Comparison of ENCODE assay signal across 23 mouse cellular contexts in the genomic region with DNA sequence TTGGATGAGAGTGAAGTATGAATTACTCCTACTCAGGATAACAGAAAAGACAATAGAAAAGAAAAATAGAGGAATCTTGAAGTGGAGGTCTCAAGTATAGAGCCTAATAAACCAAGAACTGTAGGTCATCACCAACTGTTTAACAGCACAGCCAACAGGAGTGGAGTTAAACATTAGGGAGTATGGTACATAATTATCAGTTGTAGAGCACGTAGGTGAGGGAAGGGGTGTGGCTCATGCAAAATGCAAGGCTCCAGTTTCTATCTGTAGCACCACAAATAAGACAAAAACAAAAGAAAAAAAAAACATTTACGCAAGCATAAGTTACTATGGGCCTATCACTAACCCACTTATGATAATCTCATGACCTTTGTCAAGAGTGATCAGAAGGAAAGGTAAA. TPM values are rescaled to one million over a fixed set of nuclear protein-coding genes. Genes with fewer than 3 reads are reported as not detected.
A peak's percentile ranks its signal among the peaks of the same experiment; 100 is the strongest.
DNase-seq lines count a peak whose midpoint lies in the region; ATAC-seq and TF ChIP-seq lines count a peak whose summit lies in the region.
"Had no signal": no experiment of that assay in that cellular context is flagged by ENCODE, and none has a peak within 500 bp of the region (broad histone marks: within the 10 kb centered on the region; RNA-seq: fewer than 3 reads in every experiment).

No protein-coding gene starts in this region.

- H3K9ac ChIP-seq in liver, embryonic 11.5 days (ENCODE audit: low read depth, low read length): no peak overlapping the region
- H3K9ac ChIP-seq in liver, postnatal 0 days (replicated peaks): no peak overlapping the region
- H3K9ac ChIP-seq in liver, embryonic 13.5 days: no peak overlapping the region
- H3K9ac ChIP-seq in liver, embryonic 16.5 days (ENCODE audit: low read depth, low read length): no peak overlapping the region
- H3K9ac ChIP-seq: forebrain, postnatal 0 days; heart, embryonic 12.5 days; heart, embryonic 15.5 days; hindbrain, embryonic 14.5 days had no signal

- H3K4me2 ChIP-seq in liver, embryonic 11.5 days: no peak overlapping the region
- H3K4me2 ChIP-seq in liver, postnatal 0 days (ENCODE audit: low read depth, low read length): no peak overlapping the region
- H3K4me2 ChIP-seq in liver, embryonic 13.5 days: no peak overlapping the region
- H3K4me2 ChIP-seq in liver, embryonic 16.5 days (ENCODE audit: low read depth, low read length): no peak overlapping the region
- H3K4me2 ChIP-seq: heart, embryonic 12.5 days; heart, embryonic 15.5 days; hindbrain, embryonic 14.5 days had no signal

- no peaks in the 10 kb centered on the region for H3K9me3 ChIP-seq in liver, embryonic 11.5 days (ENCODE audit: control insufficient read depth, low read length)
- H3K9me3 ChIP-seq in liver, postnatal 0 days (ENCODE audit: low read length): no peaks in the 10 kb centered on the region
- H3K9me3 ChIP-seq in liver, embryonic 13.5 days (replicated peaks): no peaks in the 10 kb centered on the region
- no peaks in the 10 kb centered on the region for H3K9me3 ChIP-seq in liver, embryonic 16.5 days (replicated peaks; ENCODE audit: control insufficient read depth, low read length)
- H3K9me3 ChIP-seq: heart, embryonic 12.5 days; heart, embryonic 15.5 days; hindbrain, embryonic 10.5 days had no signal

- ATAC-seq in liver, embryonic 11.5 days (replicated peaks; ENCODE audit: low FRiP score): peak; percentile 66; the same call in 1 of the 2 replicates
- ATAC-seq in liver, postnatal 0 days: no peak
- ATAC-seq in liver, embryonic 13.5 days (ENCODE audit: low read depth): peak; percentile 78
- peak; percentile 87 for ATAC-seq in liver, embryonic 16.5 days (ENCODE audit: low read depth)
- ATAC-seq: activated CD4-positive, CD25-positive, alpha-beta regulatory T cell, adult 4 months; forebrain, embryonic 14.5 days; forebrain, postnatal 0 days; hindbrain, postnatal 0 days had no signal

- no peak for TF ChIP-seq EP300 in liver, postnatal 0 days (IDR thresholded peaks at IDR 0.05; ENCODE audit: low read depth)

- whole genome bisulfite sequencing in liver, embryonic 11.5 days: 69% methylated on average over 2 of the region's 2 CpGs
- 52% methylated on average over 2 of the region's 2 CpGs for WGBS in liver, postnatal 0 days (ENCODE audit: insufficient replicate concordance)
- 37% methylated on average over 2 of the region's 2 CpGs for whole genome bisulfite sequencing in liver, embryonic 13.5 days (ENCODE audit: insufficient replicate concordance)
- WGBS in liver, embryonic 16.5 days (ENCODE audit: insufficient replicate concordance): 26% methylated on average over 2 of the region's 2 CpGs

- no peak for TF ChIP-seq CTCF in liver, postnatal 0 days (IDR thresholded peaks at IDR 0.05; ENCODE audit: low read depth)

- H3K4me1 ChIP-seq in liver, embryonic 11.5 days (replicated peaks; ENCODE audit: control insufficient read depth, insufficient read depth, low read length): 0 out of 2 replicates have a peak, but pooled peaks cover 4% of the 10 kb centered on the region
- H3K4me1 ChIP-seq in liver, postnatal 0 days (ENCODE audit: insufficient read depth): no peaks in the 10 kb centered on the region
- peaks cover 17% of the 10 kb centered on the region for H3K4me1 ChIP-seq in liver, embryonic 13.5 days (replicated peaks)
- H3K4me1 ChIP-seq in liver, embryonic 16.5 days (ENCODE audit: control insufficient read depth, low read depth, low read length): peaks cover 8% of the 10 kb centered on the region
- H3K4me1 ChIP-seq: heart, embryonic 12.5 days; heart, embryonic 15.5 days had no signal

- no peaks in the 10 kb centered on the region for H3K36me3 ChIP-seq in liver, embryonic 11.5 days (ENCODE audit: control insufficient read depth, insufficient read depth, low read length)
- H3K36me3 ChIP-seq in liver, postnatal 0 days (replicated peaks; ENCODE audit: insufficient read depth, low read length): no peaks in the 10 kb centered on the region
- no peaks in the 10 kb centered on the region for H3K36me3 ChIP-seq in liver, embryonic 13.5 days
- no peaks in the 10 kb centered on the region for H3K36me3 ChIP-seq in liver, embryonic 16.5 days (ENCODE audit: control insufficient read depth, insufficient read depth)
- H3K36me3 ChIP-seq: heart, embryonic 12.5 days; heart, embryonic 15.5 days; hindbrain, embryonic 10.5 days had no signal

- H3K27me3 ChIP-seq in liver, embryonic 11.5 days (replicated peaks; ENCODE audit: control insufficient read depth, insufficient read depth, low read length): peaks cover 2% of the 10 kb centered on the region; the same call in 1 of the 2 replicates
- no peaks in the 10 kb centered on the region for H3K27me3 ChIP-seq in liver, postnatal 0 days (ENCODE audit: insufficient read depth, low read length)
- H3K27me3 ChIP-seq in liver, embryonic 13.5 days: no peaks in the 10 kb centered on the region
- H3K27me3 ChIP-seq in liver, embryonic 16.5 days (ENCODE audit: control insufficient read depth, insufficient read depth, low read depth, low read length): no peaks in the 10 kb centered on the region

- DNase-seq in liver, embryonic 11.5 days (ENCODE audit: low spot score): no peak
- no peak for DNase-seq in liver, postnatal 0 days
- DNase-seq in liver, embryonic 13.5 days: peak; percentile 45
- DNase-seq in right cerebral cortex, postnatal 10 days (ENCODE audit: low spot score in 2 of 2): no peak
- no peak for DNase-seq in ovary, postnatal 14 days (ENCODE audit: low spot score)
- DNase-seq: adrenal gland, adult 8-10 months; adrenal gland, postnatal 25 days; cerebellum, adult 18-20 months; cerebellum, adult 9-10 months; cerebellum, postnatal 14 days; forebrain, postnatal 0 days; gastrocnemius, postnatal 25 days; heart, adult 18-20 months; heart, postnatal 10 days; heart, postnatal 36 days had no signal

- no peak overlapping the region for H3K4me3 ChIP-seq in liver, embryonic 11.5 days (ENCODE audit: low read depth, low read length)
- no peak overlapping the region for H3K4me3 ChIP-seq in liver, postnatal 0 days (ENCODE audit: low read depth, low read length)
- no peak overlapping the region for H3K4me3 ChIP-seq in liver, embryonic 13.5 days (replicated peaks)
- no peak overlapping the region for H3K4me3 ChIP-seq in liver, embryonic 16.5 days (ENCODE audit: low read depth, low read length)
- H3K4me3 ChIP-seq: heart, embryonic 12.5 days; heart, embryonic 15.5 days; hindbrain, embryonic 10.5 days had no signal

- no peak overlapping the region for H3K27ac ChIP-seq in liver, embryonic 11.5 days (ENCODE audit: low read depth, low read length)
- H3K27ac ChIP-seq in liver, postnatal 0 days (ENCODE audit: low read depth): no peak overlapping the region
- H3K27ac ChIP-seq in liver, embryonic 13.5 days: no peak overlapping the region
- no peak overlapping the region for H3K27ac ChIP-seq in liver, embryonic 16.5 days (ENCODE audit: low read length)
- H3K27ac ChIP-seq: heart, embryonic 15.5 days; hindbrain, embryonic 10.5 days; hindbrain, embryonic 14.5 days; hindbrain, postnatal 0 days had no signal

RNA-seq across cellular contexts. Expression of a gene that starts 52.0 kb away (rescaled TPM):
- polyA plus RNA-seq in liver, embryonic 11.5 days (2014; fragmentation: Nextera tagmentation; extraction: Ambion mirVana): 7.7 and 8.2 TPM in 2 replicates
- 2.7 and 2.9 TPM in 2 replicates for polyA plus RNA-seq in liver, postnatal 0 days (2015; fragmentation: Nextera tagmentation; extraction: Ambion mirVana)
- polyA plus RNA-seq in liver, embryonic 13.5 days (2015; fragmentation: Nextera tagmentation; extraction: Ambion mirVana): 3.9 and 4.8 TPM in 2 replicates
- 6.3 and 6.4 TPM in 2 replicates for polyA plus RNA-seq in liver, embryonic 16.5 days (2015; fragmentation: Nextera tagmentation; extraction: Ambion mirVana)
